Mouse (Mus musculus) embryonic stem cell, embryonic (primary cell): ENCODE measurements around the gene Ugt1a8.

Experiments used
- CTCF ChIA-PET, 4 experiments: fragments of 300-600 bp in 2 of 4; fragments of 350-600 bp in 2 of 4; sonication (Branson Sonifier 250); formaldehyde crosslinking; loops; one replicate each; lab custom pipeline; 2022; ENCODE audit warnings: inconsistent platforms in 2 of 4; lab: Charles Lee
- POLR2A ChIA-PET, 4 experiments: fragments of 300-600 bp in 2 of 4; fragments of 350-600 bp in 2 of 4; sonication (Branson Sonifier 250); formaldehyde crosslinking; loops; one replicate each; lab custom pipeline; 2022; ENCODE audit warnings: antibody characterized with exemption in 4 of 4, inconsistent platforms in 1 of 4; lab: Charles Lee

Gene Ugt1a8

DNA sequence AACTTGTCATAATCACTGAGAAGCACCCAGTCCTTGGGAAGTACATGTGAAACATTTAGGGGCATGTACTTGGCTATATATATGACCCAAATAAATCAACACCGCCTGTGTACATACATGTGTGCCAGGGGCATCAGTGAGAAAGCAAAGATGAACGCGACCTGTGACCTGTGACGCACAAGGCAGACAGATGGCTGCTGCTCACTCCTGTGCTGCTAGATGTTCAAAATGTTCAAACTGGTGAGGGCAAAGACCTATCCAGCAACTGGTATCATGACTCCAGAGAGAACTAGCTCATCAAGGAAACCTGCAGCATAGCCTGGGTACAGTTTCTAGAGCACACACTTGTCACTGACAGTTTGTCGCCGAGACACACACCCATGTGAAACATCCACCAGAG is 179.9 kb downstream of the Ugt1a8 start:
- CTCF ChIA-PET = interaction anchor here in 1 of 4 experiments (1.8 kb wide), 1 partner anchor 10 kb away, joined by 5 read pairs; the partner anchor contains the start of gene Trpm8

DNA sequence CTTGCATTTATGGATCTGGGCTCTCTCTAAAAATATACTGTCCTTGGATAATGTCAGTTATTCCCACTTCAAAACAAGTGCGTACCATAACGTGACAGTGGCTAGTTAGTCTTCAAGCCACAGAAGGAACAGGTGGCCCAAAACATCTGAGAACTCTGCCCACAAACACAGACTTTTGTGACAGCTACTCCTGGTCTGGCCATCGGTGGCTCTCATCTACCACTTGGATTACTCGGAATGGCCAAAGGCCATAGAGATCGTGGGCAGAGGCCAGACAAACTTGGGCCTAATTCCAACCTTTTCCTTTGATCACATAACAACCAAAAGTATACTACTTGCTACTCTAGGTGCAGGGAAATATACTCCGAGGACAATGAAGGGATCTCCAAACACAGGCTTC is 180.5 kb downstream of the Ugt1a8 start:
- CTCF ChIA-PET = interaction anchor here in 3 of 4 experiments (0.7 to 1.2 kb wide), 4 partner anchors 9 to 20 kb away, joined by 3 to 5 read pairs (median 3); partner anchors contain the start of genes Hjurp (in 2 of the 3) and Trpm8 (in 2 of the 3)
- POLR2A ChIA-PET = interaction anchor here in 2 of 4 experiments (1.1 to 10.1 kb wide), 4 partner anchors 9 to 16 kb away, joined by 4 to 143 read pairs (median 5); partner anchors contain the start of genes Hjurp (in 2 of the 2) and Trpm8 (in 2 of the 2)

More for the DNA sequence above, 179.9 kb downstream of the Ugt1a8 start:
- POLR2A ChIA-PET = interaction anchor here in 2 of 4 experiments (0.6 to 15.1 kb wide), 6 partner anchors 7 to 98 kb away, joined by 3 to 203 read pairs (median 62); partner anchors contain the start of genes Hjurp (in 2 of the 2) and Trpm8 (in 2 of the 2)
